Mouse (Mus musculus): Measurements from ENCODE around the gene Igf2r.

The Igf2r gene

DNA sequence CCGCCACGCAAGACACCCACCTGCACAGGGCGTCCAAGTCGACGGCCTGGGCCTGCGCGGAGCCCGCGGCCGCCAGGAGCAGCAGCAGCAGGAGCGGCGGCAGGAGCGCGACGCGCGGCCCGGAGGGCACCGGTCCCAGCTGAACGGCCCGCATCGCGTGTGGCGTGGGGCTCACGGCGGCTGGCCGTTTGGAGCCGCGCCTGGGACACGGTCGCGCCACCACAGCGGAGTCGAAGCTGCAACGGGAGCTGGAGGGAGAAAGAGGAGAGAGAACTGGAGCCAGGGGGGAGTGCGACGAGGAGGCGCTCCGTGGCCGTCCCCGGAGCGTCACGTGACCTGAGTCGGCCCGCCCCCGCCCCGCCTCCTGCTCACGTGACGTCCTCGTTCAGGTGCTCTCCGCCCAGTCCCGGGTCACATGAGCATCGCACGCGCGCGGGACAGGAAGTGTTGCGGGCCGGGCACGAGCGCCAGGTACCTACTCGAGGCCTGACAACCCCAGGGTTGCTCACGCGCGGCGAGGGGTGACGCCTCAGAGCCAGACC, at the start of gene Igf2r:
Igf2r (minus strand) TSS at position 285 of the 542 bp plus-strand sequence.
- peak; percentile 90 for DNase-seq

DNA sequence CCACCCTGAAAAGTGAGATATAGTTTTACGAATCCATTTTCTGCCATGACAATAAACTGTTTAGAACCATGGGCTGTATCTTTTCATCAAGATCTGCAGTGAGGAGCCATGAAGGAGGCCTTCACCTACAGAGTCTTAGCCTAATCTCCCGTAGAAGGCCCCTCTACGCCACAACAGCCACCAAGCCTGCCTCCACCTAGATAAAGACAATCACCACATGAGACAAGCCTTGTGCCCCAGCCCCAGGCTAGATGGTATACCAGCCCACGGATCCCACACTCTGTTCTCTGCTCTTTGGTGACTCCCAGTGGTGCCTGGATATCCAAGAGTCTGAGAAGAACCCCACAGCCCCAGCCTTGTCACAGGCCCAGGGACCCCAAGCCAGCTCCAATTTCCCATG, 46.4 kb upstream of the Igf2r start:
- no peak for DNase-seq

GRCm38 (mm10) chr17:12814502-12814901, 45.0 kb upstream of the Igf2r start:
- no peak for DNase-seq

DNA sequence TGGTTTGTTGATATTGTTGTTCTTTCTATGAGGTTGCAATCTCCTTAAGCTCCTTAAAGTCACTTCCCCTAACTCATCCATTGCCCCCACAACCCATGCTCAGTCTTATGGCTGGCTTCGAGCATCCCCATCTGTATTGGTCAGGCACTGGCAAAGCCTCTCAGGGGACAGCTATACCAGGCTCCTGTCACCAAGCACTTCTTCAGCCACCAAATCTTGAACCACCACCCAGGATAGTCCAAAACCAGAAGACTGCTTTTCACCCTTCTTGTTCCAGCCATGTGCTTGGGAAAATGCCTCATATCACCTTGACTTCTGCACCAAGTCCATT, 41.5 kb upstream of the Igf2r start:
- DNase-seq: no peak

- peak; percentile 74 for DNase-seq
Measured at GRCm38 (mm10) chr17:12810103-12810972, 40.9 kb upstream of the Igf2r start.

GRCm38 (mm10) chr17:12808851-12809250, 39.4 kb upstream of the Igf2r start:
- peak; percentile 2 for DNase-seq

GRCm38 (mm10) chr17:12804584-12805445, 35.4 kb upstream of the Igf2r start:
- DNase-seq: peak; percentile 2

DNA sequence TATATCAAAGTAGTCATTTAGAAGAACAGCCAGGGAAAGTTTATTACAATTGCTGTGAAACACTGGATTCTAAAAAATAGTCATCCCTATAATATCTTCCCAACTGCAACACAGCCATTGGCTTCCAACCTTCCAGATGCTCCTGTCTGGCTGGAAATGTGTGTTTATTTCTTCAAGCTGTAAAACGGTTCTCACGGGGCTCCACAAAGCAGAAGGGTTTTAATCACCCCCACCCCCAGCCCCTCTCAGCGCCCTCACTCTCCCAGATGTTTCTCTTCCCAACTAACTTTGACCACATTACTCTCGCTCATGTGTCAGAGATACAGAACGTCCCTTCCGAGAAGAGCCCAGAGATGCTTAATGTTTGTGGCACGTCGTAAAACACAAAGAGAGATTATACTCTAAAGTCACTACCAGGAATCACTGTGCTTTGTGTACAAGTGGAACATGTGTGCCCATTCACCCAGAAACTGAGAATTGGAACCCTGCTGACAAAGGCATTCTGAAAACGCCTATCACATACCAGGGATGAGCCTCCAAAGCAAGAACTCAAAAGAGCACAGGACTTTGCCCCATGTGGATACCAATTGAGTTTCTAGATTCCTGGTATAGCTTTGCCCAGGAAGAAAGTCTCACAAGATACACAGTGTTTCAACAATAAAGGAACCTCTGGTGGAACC, 32.5 kb upstream of the Igf2r start:
- no peak for DNase-seq

DNA sequence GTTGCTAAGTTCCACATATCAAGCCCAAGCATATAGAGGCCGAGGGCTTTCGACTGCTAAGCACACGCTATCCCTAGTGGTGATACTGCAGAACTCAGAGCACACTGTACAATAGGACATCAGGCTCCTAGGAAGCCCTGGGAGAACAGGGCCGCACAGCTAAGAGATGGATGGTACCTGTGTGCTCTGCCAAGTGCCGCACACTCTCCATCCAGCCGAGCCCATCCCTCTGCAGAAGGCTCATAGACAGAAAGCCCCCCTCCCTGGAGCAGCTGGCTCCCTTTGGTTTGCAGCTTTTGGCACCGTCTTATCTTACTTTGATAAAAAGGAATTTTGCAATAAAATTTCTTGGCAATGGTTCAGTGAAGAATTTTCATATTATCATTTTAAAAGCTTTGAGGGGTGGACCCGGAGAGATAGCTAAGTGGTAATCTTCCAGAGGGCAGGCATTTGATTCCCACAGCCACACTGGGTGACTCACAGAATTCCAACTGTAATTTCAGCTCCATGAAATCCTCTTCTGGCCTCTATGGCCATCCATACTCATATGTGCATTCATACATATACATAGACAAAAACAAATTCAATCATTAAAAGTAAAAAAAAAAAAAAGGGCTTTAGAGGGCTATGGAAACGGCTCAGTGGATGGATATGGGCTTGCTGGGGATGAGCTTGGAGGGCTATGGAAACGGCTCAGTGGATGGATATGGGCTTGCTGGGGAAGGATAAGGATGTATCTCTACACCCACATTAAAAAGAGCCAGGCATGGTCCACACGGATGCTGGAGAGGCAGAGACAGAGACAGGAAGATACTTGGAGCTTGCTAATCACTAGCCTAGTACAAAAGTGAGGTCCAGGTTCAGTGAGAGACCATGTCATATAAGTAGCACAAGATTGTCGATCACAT, 30.2 kb upstream of the Igf2r start:
- DNase-seq: no peak

- DNase-seq: no peak
Measured at GRCm38 (mm10) chr17:12798571-12798970, 29.1 kb upstream of the Igf2r start.

GRCm38 (mm10) chr17:12797427-12798029, 28.1 kb upstream of the Igf2r start:
- DNase-seq: no peak

DNA sequence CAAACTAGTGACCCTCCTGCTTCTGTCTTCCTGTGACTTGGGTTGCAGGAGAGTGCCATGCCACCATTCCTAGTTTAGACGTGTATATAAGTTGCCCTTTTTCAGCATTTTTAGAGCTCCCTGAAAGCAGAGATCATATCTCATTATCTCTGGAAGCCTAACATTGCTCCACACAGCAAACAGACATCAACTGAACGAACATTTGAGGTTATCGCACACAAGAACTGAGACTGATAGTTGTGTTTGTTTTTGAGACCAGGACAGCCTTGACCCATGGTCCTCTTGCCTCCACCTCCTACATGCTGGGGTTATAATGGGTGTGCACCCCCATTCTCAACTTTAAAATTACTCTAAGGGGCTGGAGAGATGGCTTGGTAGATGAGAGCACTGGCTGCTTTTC, 27.2 kb upstream of the Igf2r start:
- DNase-seq: no peak

DNA sequence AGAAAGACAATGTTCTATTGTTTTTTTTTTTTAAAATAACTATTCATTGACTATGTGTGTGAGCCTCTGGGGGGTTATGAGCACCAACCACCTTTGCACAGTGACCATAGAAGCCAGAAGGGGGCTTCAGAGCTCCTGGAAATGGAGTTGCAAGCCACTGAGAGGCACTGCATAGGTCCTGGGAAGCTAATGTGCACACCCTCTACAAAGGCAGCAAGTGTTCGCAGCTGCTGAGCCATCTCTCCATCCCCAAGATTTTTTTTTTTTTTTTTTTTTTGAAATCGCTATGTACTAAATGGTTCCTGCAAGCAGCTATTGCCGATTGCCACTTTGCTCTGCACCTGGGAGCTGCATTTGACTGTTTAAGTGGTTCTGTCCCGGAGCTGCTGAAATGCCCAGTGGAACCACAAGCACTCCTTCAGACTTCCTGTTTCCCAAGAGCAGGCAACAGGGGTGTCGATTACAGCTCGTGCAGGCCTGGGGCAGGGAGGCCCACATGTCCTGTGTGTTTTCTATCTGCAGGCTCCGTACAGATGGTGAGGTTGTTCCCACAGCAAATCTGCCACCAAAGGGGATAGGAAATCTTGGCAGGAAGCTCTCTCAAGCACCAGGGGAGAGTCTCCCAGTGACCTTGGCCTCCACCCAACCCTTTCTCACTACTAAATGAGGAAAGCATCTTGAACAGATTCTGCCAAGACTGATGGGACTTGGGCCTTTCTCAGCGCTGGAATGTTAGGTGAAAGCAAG, 24.4 kb upstream of the Igf2r start:
- peak; percentile 35 for DNase-seq

DNA sequence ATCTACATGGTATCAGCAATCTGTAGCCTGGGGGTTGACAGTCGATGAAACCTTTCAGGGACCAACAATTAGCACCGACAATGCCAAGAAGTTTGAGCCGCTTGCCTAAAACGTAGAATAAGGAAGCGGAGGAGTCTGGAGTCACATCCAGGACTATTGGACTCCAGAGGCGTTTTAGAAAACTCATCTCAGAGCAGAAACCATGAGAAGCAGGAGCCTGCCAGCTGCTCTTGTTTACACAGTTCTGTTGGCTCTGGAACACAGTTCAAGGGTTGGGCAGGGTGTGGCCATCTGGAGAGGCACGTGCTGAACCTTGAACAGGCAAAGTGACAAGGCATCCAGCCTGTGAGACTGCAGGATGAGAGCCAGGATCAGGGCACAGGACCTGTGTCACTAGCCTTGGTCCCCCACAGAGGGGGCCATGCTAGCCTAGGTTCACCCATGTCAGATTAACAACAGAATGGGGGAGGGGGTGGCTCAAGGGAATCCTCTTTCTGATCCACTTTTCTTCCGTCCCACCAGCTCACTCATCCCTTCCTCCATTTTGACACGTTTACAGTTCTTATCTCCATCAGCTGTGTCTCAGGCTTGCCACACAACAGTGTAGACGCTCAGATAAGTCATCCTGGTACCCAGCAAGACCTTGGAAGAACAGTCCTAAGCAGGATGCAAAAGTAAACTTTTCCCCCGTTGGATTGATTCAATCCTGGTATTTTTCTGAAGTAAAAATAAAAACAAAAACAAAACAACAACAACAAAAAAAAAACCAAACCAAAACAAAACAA, 23.1 kb upstream of the Igf2r start:
- DNase-seq: no peak

DNA sequence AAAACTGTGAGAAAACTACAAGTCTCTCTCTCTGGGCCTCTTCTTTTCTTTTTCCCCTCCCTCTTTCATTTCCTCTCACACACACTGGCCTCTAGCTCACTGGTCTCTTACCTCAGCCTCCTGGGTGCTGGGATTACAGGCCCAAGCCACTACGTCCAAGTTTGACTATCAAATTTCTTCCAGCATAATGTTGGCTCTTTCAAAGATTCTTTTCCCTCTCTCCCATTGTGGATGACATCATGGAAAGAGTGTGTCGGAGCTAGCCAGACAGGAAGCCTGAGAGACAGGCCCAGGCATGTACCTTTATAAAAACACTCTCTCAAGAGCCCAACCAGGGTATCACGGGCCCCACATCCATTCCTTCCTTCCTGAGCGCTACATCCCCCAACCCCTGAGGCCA, 22.0 kb upstream of the Igf2r start:
- no peak for DNase-seq

GRCm38 (mm10) chr17:12791079-12791406, 21.6 kb upstream of the Igf2r start:
- DNase-seq: no peak

DNA sequence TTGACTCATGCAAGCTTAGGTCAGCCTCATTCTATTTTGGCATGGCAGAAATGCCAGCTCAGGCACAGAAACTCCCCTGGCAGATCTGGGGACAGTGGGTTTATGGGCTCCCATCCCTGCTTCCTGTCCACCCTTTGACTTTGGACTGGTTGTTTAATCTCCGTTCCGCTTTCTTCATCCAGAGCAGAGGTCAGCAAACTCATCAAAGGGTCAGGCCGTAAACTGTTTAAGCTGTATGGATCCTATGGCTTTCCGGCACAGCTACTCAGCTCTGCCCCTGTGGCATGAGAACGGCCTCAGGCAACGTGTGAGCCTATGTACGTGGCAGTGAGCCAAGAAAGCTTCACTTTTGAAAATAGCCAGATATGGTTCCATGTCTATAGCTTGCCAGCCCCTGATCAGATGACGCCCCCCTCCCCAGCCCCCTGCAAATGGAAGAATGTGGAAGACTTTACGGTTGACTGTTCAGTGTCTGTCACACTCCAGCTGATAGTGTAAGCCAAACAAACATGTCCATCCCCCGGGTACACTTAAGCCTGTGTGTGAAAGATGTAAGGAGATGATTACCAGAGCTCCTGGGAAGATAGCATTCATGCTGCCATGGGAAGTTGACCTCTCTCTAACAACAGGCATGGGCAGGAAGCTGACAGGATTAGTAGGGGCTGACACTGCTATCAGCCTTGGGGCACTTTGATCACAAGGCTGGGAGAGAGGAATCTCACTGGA, 21.1 kb upstream of the Igf2r start:
- no peak for DNase-seq

DNA sequence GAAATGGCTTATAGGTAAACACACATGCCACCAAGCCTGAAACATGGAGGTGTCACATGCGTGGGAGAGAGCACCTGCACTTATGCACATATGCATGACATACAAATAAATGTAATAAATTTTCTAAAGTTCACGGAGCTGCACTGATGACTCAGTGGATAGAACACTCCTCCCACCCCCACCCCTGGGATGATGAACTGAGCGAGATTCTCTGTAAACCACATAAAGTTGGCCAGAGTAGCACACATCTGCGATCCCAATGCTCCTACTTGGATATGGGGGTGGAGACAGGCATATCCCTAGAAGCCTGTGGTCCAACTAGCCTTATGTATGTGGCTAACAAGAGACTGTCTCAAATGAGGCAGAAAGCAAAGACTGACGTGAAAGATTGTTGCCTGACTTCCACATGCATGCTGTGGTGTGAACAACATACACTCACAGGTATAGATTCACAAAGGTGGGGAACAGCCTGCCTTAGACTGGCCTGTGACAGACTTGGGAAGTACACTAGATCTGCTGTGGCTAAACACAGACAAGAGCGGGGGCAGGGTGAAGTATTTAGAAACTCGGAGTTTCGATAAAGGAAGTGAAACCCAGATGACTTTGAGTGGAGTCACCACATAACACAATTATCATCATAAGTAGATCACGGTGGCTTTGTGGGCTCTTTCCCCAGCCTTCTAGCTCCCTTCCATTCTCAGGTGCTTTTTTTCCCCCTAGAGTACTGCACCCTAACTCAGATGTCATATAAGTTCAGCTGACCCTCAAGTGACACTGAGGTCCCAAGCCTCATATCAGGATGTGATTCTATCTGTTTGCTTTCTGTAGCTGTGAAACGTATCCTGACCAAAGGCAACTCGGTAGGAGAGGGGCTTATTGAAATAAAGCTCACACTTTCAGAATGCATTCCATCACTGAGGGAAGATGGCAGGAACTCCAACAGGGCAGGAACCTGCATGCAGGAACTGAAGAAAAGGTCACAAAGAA, 13.7 kb upstream of the Igf2r start:
- DNase-seq: peak; percentile 42
